Mouse (Mus musculus) heart, adult 2 months (tissue): ENCODE measurements around the gene Gm28729.

Experiments used
- CTCF ChIP-seq: fragments of 200-600 bp; IDR thresholded peaks from 2 replicates; pipeline ENCODE4 v1.8.1; 2022; ENCODE audit warnings: antibody characterized with exemption, mild to moderate bottlenecking, moderate library complexity
- POLR2A ChIP-seq: fragments of 200-500 bp; IDR thresholded peaks from 2 replicates; pipeline ENCODE4 v1.6.1; 2011; ENCODE audit warnings: mild to moderate bottlenecking, low read depth, low read length, control low read depth; ENCODE audit not compliant: insufficient read depth

- no peak for TF ChIP-seq CTCF
- TF ChIP-seq POLR2A = no peak
Observed at GRCm38 (mm10) chr9:96538916-96539315, 13.9 kb upstream of the Gm28729 start.
